Mouse (Mus musculus) liver, embryonic 13.5 days (tissue): Measurements from ENCODE around the gene Bcl2l10. TPM values are rescaled to one million over a fixed set of nuclear protein-coding genes. Genes with fewer than 3 reads are reported as not detected.
"Not testable (repeated sequence)": the region's sequence is repeated elsewhere in the genome, so short reads cannot be mapped to it uniquely, and the experiment has no call there.

Experiments
- ATAC-seq: fragments of 200-750 bp; cut with Nextera tagmentation; 2 replicates; pipeline ENCODE4 v1.8.0; 2017; ENCODE audit warnings: low read depth, mild to moderate bottlenecking, moderate number of reproducible peaks, moderate library complexity
- DNase-seq: peaks from one replicate; pipeline ENCODE4 v3.0.0; 2022
- H3K27ac ChIP-seq: fragments of 300-500 bp; sonication (generic); 2 replicates; pipeline ENCODE4 v1.5.1; 2015; ENCODE audit warnings: moderate library complexity, mild to moderate bottlenecking, inconsistent platforms
- H3K27me3 ChIP-seq: fragments of 300-500 bp; sonication (generic); 2 replicates; pipeline ENCODE4 v1.6.1; 2015; ENCODE audit warnings: mild to moderate bottlenecking, inconsistent platforms
- H3K36me3 ChIP-seq: fragments of 300-500 bp; sonication (generic); 2 replicates; pipeline ENCODE4 v1.6.1; 2015; ENCODE audit warnings: mild to moderate bottlenecking, inconsistent platforms
- H3K4me1 ChIP-seq: fragments of 300-500 bp; sonication (generic); replicated peaks from 2 replicates; pipeline ENCODE4 v1.6.1; 2015; ENCODE audit warnings: inconsistent platforms
- H3K4me2 ChIP-seq: fragments of 300-500 bp; sonication (generic); 2 replicates; pipeline ENCODE4 v1.6.1; 2015; ENCODE audit warnings: inconsistent platforms, mild to moderate bottlenecking, moderate library complexity
- H3K4me3 ChIP-seq: fragments of 300-500 bp; sonication (generic); replicated peaks from 2 replicates; pipeline ENCODE4 v1.5.1; 2015; ENCODE audit warnings: mild to moderate bottlenecking, inconsistent platforms
- H3K9ac ChIP-seq: fragments of 300-500 bp; sonication (generic); 2 replicates; pipeline ENCODE4 v1.6.1; 2015; ENCODE audit warnings: mild to moderate bottlenecking, inconsistent platforms
- H3K9me3 ChIP-seq: fragments of 300-500 bp; sonication (generic); replicated peaks from 2 replicates; pipeline ENCODE4 v1.6.1; 2016; ENCODE audit warnings: inconsistent platforms
- WGBS: fragments of 180-500 bp; shearing (Covaris S2); methylation state at CpG from one replicate; pipeline ENCODE4 v1.1.7; 2015; ENCODE audit not compliant: insufficient replicate concordance; 5-methylcytosine and 5-hydroxymethylcytosine counted together
- polyA plus RNA-seq: library from polyadenylated mRNA; unstranded; fragments of >200 nt; fragmentation: Nextera tagmentation; extraction: Ambion mirVana; gene quantifications from 2 replicates; pipeline ENCODE4 v1.2.1, GENCODE M21; 2015

Gene Bcl2l10
- polyA plus RNA-seq, 1 experiment from 2014 or later, result not detected

DNA sequence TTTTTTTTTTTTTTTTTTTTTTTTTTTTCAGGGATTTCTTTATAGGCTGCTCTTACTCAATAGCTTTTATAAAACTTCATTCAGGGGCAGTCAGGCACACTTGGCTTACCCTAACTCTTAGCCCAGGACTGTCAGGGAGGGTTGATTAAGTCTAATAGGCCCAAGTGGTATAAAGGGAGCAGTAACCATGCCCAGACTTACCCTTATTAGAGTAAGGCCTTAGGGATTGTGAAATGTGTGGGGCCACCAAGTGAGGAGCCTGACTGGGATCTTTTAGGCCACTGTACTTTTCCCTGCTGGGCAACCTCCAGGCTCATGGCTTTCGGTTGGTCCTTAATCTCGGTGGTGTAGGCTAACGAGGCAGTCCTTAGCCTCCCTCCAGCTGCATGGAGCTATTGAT lies 1.1 kb downstream of the Bcl2l10 start:
- DNase-seq (no peak), ATAC-seq (no peak)
- Histone ChIP-seq H3K27me3 (no peaks in the 10 kb centered on the region), H3K9me3 (no peaks in the 10 kb centered on the region), H3K27ac (no peak overlapping the region), H3K4me1 (no peaks in the 10 kb centered on the region), H3K36me3 (no peaks in the 10 kb centered on the region), H3K4me2 (no peak overlapping the region), H3K9ac (no peak overlapping the region), H3K4me3 (no peak overlapping the region)
- 81% methylated on average over 3 of the region's 3 CpGs for WGBS

DNA sequence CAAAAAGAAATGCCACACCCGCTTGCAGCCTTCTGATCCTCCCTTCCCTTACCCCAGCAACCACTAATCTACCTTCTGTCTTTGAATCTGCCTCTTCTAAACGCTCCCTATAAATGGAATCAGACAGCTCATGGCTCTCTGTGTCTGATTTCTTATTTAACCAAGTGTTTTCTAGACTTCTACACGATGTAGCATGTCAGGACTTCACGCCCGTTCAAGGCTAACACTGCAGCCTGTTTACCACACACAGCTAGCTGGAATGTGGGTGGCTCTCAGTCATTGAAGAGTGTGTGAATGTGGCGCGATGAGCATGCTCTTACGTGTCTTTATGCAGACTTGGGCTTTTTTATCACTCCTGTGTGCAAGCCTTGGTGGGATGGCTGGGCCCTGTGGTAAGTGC lies 5.5 kb downstream of the Bcl2l10 start:
- Histone ChIP-seq H3K27me3 (no peaks in the 10 kb centered on the region), H3K4me1 (peaks cover 8% of the 10 kb centered on the region), H3K9ac (no peak overlapping the region), H3K27ac (no peak overlapping the region), H3K4me2 (no peak overlapping the region), H3K9me3 (no peaks in the 10 kb centered on the region), H3K36me3 (no peaks in the 10 kb centered on the region), H3K4me3 (no peak overlapping the region)
- DNase-seq, result no peak
- no peak for ATAC-seq
- 65% methylated on average over 8 of the region's 8 CpGs for WGBS

DNA sequence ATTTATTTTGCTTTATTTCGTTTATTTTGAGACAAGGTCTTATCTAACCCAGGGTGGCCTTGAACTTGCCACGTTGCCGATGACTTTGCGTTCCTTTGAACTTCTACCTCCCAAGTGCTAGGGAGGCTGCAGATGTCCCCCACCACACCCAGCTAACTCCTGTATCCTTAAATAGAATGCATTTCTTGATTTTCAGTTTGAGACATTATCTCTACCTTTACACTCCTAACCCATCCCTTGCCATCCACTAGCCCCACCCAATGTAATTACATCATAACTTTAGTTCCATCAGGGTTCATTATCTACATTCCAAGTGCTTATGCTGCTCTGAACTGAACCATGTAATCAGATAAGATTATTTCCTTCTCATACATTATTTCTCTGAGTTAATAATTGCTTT lies 8.2 kb downstream of the Bcl2l10 start:
- peaks cover 8% of the 10 kb centered on the region for H3K4me1 ChIP-seq
- H3K27ac ChIP-seq, result no peak overlapping the region
- no peak overlapping the region for H3K9ac ChIP-seq
- no peaks in the 10 kb centered on the region for H3K36me3 ChIP-seq
- ATAC-seq (peak; percentile 87), DNase-seq (peak; percentile 9)
- no peaks in the 10 kb centered on the region for H3K27me3 ChIP-seq
- no peaks in the 10 kb centered on the region for H3K9me3 ChIP-seq
- no peak overlapping the region for H3K4me3 ChIP-seq
- no peak overlapping the region for H3K4me2 ChIP-seq
- WGBS, result 35% methylated on average over 4 of the region's 4 CpGs

DNA sequence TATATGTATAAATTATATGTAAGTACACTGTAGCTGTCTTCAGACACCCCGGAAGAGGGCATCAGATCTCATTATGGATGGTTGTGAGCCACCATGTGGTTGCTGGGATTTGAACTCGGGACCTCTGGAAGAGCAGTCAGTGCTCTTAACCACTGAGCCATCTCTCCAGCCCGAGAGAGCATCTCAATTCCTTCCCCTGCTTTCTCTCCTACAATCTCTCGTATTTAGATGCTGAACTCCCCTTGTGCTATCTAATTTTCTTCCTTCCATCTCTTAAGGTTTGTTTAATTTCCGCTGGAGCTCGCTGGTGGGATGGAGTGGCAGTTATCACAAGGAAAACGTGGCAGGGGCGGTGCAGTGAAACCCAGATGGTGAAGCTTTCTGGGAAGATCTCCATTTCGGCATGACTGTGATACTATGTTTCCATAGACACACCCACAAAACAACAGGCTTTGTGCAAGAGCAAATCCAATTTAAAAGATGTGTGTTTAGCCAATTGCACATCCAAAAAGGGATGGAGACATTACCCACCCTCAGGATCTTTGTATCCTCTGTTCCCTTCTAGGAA lies 9.6 kb downstream of the Bcl2l10 start:
- no peaks in the 10 kb centered on the region for H3K27me3 ChIP-seq

DNA sequence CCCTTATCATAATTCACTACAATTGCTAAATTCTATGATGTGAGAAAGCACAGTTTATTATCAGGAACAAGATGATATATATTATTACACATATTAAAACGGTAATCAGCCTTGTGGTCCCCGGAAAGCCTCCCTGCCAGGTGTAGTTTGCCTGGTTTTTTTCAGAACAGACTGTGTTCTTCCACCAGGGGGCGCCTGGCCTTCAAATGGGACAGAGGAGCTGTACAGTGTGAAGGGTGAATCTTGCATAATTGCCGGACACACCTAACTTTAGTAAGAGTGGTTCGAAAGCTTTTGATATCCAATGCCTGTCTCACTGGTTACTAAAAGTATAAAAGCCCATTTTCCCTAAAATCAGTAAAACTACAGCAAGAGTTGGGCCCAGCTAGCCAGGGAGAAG lies 14.1 kb downstream of the Bcl2l10 start:
- WGBS, result 20% methylated on average over 5 of the region's 5 CpGs

More for the DNA sequence above, 9.6 kb downstream of the Bcl2l10 start:
- no peak overlapping the region for H3K27ac ChIP-seq
- H3K4me1 ChIP-seq, result peaks cover 8% of the 10 kb centered on the region
- no peak for DNase-seq
- ATAC-seq, result no peak
- H3K4me3 ChIP-seq, result no peak overlapping the region
- H3K4me2 ChIP-seq, result no peak overlapping the region
- H3K9ac ChIP-seq, result no peak overlapping the region
- H3K36me3 ChIP-seq, result no peaks in the 10 kb centered on the region
- 48% methylated on average over 9 of the region's 9 CpGs for WGBS
- H3K9me3 ChIP-seq, result no peaks in the 10 kb centered on the region

DNA sequence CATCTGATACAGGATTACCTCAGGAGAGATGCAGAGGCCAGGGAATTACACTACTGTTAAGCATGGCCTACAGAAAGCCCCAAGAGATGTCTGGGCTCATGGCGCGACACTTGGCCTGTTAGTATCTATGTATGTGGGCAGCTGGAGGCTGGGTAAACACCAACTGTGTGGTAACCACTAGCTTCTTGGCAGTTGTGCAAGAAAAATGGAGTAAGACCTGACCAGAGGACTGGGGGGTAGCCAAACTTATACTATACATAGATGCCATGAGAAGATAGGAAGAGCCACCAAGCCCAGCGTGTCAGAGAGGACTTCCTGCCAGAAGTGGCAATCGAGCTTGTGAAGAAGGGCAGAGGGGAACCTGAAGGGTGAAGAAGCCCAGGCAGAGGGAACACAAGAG lies 14.6 kb downstream of the Bcl2l10 start:
- Histone ChIP-seq H3K9ac (no peak overlapping the region), H3K4me2 (no peak overlapping the region), H3K4me3 (no peak overlapping the region), H3K4me1 (no peaks in the 10 kb centered on the region), H3K27me3 (no peaks in the 10 kb centered on the region), H3K36me3 (no peaks in the 10 kb centered on the region), H3K27ac (no peak overlapping the region), H3K9me3 (no peaks in the 10 kb centered on the region)
- 63% methylated on average over 4 of the region's 4 CpGs for WGBS
- peak; percentile 52; the same call in 1 of the 2 replicates for ATAC-seq
- DNase-seq, result no peak

More for the DNA sequence above, 14.1 kb downstream of the Bcl2l10 start:
- DNase-seq (peak; percentile 50), ATAC-seq (peak; percentile 65; the same call in 1 of the 2 replicates)
- H3K9me3 ChIP-seq, result no peaks in the 10 kb centered on the region
- no peak overlapping the region for H3K4me2 ChIP-seq
- no peaks in the 10 kb centered on the region for H3K36me3 ChIP-seq
- H3K4me3 ChIP-seq, result no peak overlapping the region
- no peak overlapping the region for H3K9ac ChIP-seq
- H3K4me1 ChIP-seq, result no peaks in the 10 kb centered on the region
- no peak overlapping the region for H3K27ac ChIP-seq
- H3K27me3 ChIP-seq, result no peaks in the 10 kb centered on the region

DNA sequence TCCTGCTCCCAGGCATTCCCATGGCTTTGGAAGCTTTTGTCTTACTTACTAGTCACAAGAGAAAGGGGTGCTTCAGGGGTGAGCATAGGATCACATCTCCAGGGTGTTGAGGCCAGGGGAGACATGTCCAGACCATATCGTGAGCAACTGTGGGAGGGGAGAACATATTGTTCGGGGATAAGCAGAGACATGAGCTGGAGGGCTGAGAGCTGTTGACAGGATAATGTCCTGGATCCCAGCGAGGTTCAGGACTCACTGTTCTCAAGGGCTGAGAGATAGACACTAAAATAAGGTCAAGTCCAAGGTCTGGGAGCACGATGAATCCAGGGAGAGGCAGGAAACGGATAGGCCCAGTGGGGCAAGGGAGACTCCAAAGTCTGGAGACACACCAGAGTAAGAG lies 15.4 kb downstream of the Bcl2l10 start:
- no peaks in the 10 kb centered on the region for H3K36me3 ChIP-seq
- H3K27ac ChIP-seq, result no peak overlapping the region
- H3K9ac ChIP-seq, result no peak overlapping the region
- WGBS, result 71% methylated on average over 5 of the region's 5 CpGs
- H3K27me3 ChIP-seq, result no peaks in the 10 kb centered on the region
- no peak for DNase-seq
- no peaks in the 10 kb centered on the region for H3K4me1 ChIP-seq
- no peaks in the 10 kb centered on the region for H3K9me3 ChIP-seq
- ATAC-seq, result no peak
- no peak overlapping the region for H3K4me2 ChIP-seq
- H3K4me3 ChIP-seq, result no peak overlapping the region

DNA sequence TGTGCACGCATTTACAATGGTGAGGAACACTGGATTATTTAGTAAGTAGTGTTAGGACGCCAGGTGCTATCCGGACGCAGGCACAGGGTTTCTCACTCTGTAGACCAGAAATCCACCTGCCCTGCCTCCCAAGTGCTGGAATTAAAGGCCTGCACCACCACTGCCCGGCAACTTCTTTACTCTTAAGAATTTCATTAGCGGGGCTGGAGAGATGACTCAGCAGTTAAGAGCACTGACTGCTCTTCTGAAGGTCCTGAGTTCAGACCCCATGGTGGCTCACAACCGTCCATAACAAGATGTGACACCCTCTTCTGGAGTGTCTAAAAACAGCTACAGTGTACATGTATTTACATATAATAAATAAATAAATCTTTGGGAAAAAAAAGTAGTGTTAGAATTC lies 16.1 kb downstream of the Bcl2l10 start:
- not testable (repeated sequence) for DNase-seq, ATAC-seq, H3K4me3 ChIP-seq, H3K27me3 ChIP-seq, H3K9ac ChIP-seq, H3K4me1 ChIP-seq, H3K27ac ChIP-seq, H3K4me2 ChIP-seq, H3K9me3 ChIP-seq, H3K36me3 ChIP-seq
- WGBS, result 57% methylated on average over 7 of the region's 7 CpGs

DNA sequence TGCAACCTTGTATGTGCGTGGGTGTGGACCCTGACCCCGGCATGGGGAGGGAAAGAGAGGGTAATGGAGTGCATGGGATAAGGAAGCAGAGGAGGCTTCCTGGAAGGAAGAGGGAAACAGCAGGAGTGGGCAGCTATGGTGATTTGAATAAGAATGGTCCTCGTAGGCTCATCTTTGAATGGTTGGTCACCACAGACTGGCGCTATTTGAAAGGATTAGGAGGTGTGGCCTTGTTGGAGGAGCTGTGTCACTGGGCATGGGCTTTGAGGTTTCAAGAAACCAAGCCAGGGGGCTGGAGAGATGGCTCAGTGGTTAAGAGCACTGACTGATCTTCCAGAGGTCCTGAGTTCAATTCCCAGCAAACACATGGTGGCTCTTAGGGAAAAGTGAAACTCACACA lies 17.6 kb downstream of the Bcl2l10 start:
- ATAC-seq (no peak), DNase-seq (no peak)
- Histone ChIP-seq H3K4me1 (no peaks in the 10 kb centered on the region), H3K36me3 (no peaks in the 10 kb centered on the region), H3K4me2 (no peak overlapping the region), H3K9me3 (no peaks in the 10 kb centered on the region), H3K27ac (no peak overlapping the region), H3K4me3 (no peak overlapping the region), H3K27me3 (no peaks in the 10 kb centered on the region), H3K9ac (no peak overlapping the region)
- WGBS, result 60% methylated on average over 4 of the region's 4 CpGs

DNA sequence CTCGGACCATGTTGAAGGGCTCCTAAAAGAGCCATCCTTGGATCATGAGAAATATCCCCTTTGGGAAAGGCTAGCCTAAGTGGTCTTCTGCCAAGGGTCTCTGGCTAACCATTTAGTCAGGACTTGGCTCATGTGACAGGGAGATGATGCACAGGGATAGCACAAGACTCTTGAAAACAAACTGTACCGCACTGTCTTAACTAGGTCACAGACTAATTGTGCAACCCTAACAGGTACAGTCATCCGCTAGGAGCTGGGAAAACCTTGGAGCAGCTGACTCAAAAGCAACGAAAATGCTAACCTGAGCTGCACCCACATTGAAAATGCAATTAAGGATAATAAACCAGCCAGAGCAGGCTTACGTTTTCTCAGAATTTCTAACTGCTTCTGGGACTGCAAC lies 18.6 kb downstream of the Bcl2l10 start:
- DNase-seq (no peak), ATAC-seq (no peak)

DNA sequence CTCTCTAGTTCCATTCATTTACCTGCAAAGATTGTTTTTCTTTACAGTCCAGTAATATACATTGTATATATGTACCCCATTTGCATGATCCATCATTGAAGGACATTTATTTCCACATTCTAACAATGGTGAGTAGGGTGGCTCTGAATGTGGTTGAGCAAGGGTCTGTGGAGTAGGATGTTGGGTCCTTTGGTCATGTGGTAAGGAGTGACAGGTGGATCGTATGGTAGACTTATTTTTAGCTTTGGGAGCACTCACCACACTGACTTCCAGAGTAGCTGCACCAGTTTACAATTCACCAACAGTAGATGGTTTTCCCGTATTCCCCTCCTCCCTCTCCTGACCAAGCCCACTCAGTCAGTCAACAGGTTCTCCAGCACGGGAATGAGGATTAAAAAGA lies 21.2 kb downstream of the Bcl2l10 start:
- WGBS, result 46% methylated on average over 3 of the region's 3 CpGs
- H3K36me3 ChIP-seq, result no peaks in the 10 kb centered on the region
- H3K4me1 ChIP-seq, result no peaks in the 10 kb centered on the region
- H3K4me2 ChIP-seq, result no peak overlapping the region
- no peak overlapping the region for H3K9ac ChIP-seq
- H3K4me3 ChIP-seq, result no peak overlapping the region
- ATAC-seq, result no peak
- no peaks in the 10 kb centered on the region for H3K27me3 ChIP-seq
- no peaks in the 10 kb centered on the region for H3K9me3 ChIP-seq
- no peak for DNase-seq
- no peak overlapping the region for H3K27ac ChIP-seq

More for the DNA sequence above, 18.6 kb downstream of the Bcl2l10 start:
- 64% methylated on average over 5 of the region's 5 CpGs for WGBS
- Histone ChIP-seq H3K27ac (no peak overlapping the region), H3K4me2 (no peak overlapping the region), H3K36me3 (no peaks in the 10 kb centered on the region), H3K27me3 (no peaks in the 10 kb centered on the region), H3K9ac (no peak overlapping the region), H3K4me1 (no peaks in the 10 kb centered on the region), H3K4me3 (no peak overlapping the region), H3K9me3 (no peaks in the 10 kb centered on the region)

DNA sequence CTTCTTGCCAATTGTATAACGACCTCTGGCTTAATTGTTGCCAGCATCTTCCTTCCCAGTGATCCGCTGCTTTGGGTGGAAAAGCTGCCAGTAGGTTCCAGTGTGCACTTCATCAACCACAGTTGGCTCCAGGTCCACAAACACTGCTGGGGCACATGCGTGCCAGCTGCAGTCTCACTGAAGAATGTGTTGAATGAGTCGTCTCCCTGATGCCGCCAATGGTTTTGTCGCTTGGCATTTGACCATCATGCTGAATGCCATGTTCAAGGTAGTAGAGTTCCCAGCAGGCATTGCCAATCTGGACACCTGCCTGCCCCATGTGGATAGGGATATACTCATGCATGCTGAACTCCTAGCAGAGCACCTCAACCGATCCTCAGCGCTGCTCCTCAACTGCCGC lies 28.0 kb downstream of the Bcl2l10 start:
- Histone ChIP-seq H3K4me3 (no peak overlapping the region), H3K27ac (no peak overlapping the region), H3K4me1 (no peaks in the 10 kb centered on the region), H3K36me3 (no peaks in the 10 kb centered on the region), H3K9ac (no peak overlapping the region), H3K27me3 (no peaks in the 10 kb centered on the region), H3K4me2 (no peak overlapping the region), H3K9me3 (no peaks in the 10 kb centered on the region)
- no peak for ATAC-seq
- WGBS, result 78% methylated on average over 9 of the region's 9 CpGs
- DNase-seq, result no peak
